Mouse (Mus musculus): ENCODE data around the gene Rai14. TPM values are rescaled to one million over a fixed set of nuclear protein-coding genes. Genes with fewer than 3 reads are reported as not detected.

Rai14 gene
- polyA plus RNA-seq (2015; fragmentation: Nextera tagmentation; extraction: Ambion mirVana) = 11.4 and 17.7 TPM in 2 replicates

GRCm38 (mm10) chr15:10714409-10715138, at the start of gene Rai14:
Gene Rai14 (minus strand): TSS chr15:10714624.

GRCm38 (mm10) chr15:10558465-10558864, 156.0 kb downstream of the Rai14 start, which contains the start of gene Ttc23l:
Gene Ttc23l (minus strand): TSS chr15:10558668.

Other genes with a start within 250 kb of the Rai14 start
- 10.7 and 15.3 TPM in 2 replicates for gene Dnajc21, start 244.1 kb downstream of the Rai14 start, polyA plus RNA-seq (2015; fragmentation: Nextera tagmentation; extraction: Ambion mirVana)
- gene Brix1, start 228.7 kb downstream of the Rai14 start, polyA plus RNA-seq (2015; fragmentation: Nextera tagmentation; extraction: Ambion mirVana) = 101 and 129 TPM in 2 replicates
- gene Rad1, start 228.6 kb downstream of the Rai14 start, polyA plus RNA-seq (2015; fragmentation: Nextera tagmentation; extraction: Ambion mirVana) = 18.2 and 23.4 TPM in 2 replicates
- not detected in 2 replicates for gene Ttc23l, start 156.0 kb downstream of the Rai14 start, polyA plus RNA-seq (2015; fragmentation: Nextera tagmentation; extraction: Ambion mirVana)
- 28.4 and 41.7 TPM in 2 replicates for gene C1qtnf3, start 237.7 kb upstream of the Rai14 start, polyA plus RNA-seq (2015; fragmentation: Nextera tagmentation; extraction: Ambion mirVana)